In genomic region chr8:26283957-26284356, GRCm38 (mm10) we compare ENCODE assay signal across 29 mouse cellular contexts.
DNase-seq lines count a peak whose midpoint lies in the region; ATAC-seq lines count a peak whose summit lies in the region.
"Had no signal": no experiment of that assay in that cellular context is flagged by ENCODE, and none has a peak within 500 bp of the region (broad histone marks: within the 10 kb centered on the region; RNA-seq: fewer than 3 reads in every experiment).

No protein-coding gene starts in this region.

- H3K9ac ChIP-seq in intestine, embryonic 14.5 days (ENCODE audit: low read length): no peak overlapping the region
- H3K9ac ChIP-seq in intestine, embryonic 15.5 days: no peak overlapping the region
- H3K9ac ChIP-seq in limb, embryonic 13.5 days: no peak overlapping the region
- H3K9ac ChIP-seq: embryonic facial prominence, embryonic 13.5 days; forebrain, embryonic 13.5 days; heart, embryonic 15.5 days; hindbrain, embryonic 14.5 days had no signal

- DNase-seq in embryo, embryonic 11 days: peak; percentile 66
- no peak for DNase-seq in embryo, embryonic 9.5 days (ENCODE audit: extremely low spot score)
- DNase-seq in intestine, embryonic 14.5 days (ENCODE audit: low spot score): peak; percentile 41
- peak; percentile 78 for DNase-seq in embryonic facial prominence, embryonic 10.5 days (ENCODE audit: low spot score)
- DNase-seq in urinary bladder, postnatal 14 days (ENCODE audit: low spot score): no peak
- DNase-seq in kidney, adult 18-20 months: no peak
- DNase-seq: adrenal gland, adult 2 months; adrenal gland, postnatal 14 days; B cell, adult 2 months; cerebellum, adult 11 months; cerebellum, adult 2 months; cerebellum, postnatal 10 days; cerebellum, postnatal 36 days; gastrocnemius, postnatal 10 days; gastrocnemius, postnatal 36 days; heart, postnatal 10 days; heart, postnatal 36 days; kidney, adult 2 months had no signal

- ATAC-seq in intestine, embryonic 14.5 days (replicated peaks; ENCODE audit: low FRiP score, low TSS enrichment, low read depth): no peak
- ATAC-seq in intestine, embryonic 15.5 days: no peak
- 0 out of 2 replicates have a peak, but pooled peaks have one; percentile 59 for ATAC-seq in limb, embryonic 13.5 days (ENCODE audit: low FRiP score, low read depth)
- ATAC-seq: forebrain, embryonic 13.5 days; forebrain, embryonic 16.5 days; intestine, embryonic 16.5 days had no signal

- H3K9me3 ChIP-seq in intestine, embryonic 14.5 days (ENCODE audit: control insufficient read depth, low read length): no peaks in the 10 kb centered on the region
- H3K9me3 ChIP-seq in intestine, embryonic 15.5 days: no peaks in the 10 kb centered on the region
- H3K9me3 ChIP-seq in embryonic facial prominence, embryonic 10.5 days: peaks cover 7% of the 10 kb centered on the region; the same call in 1 of the 2 replicates
- peaks cover 5% of the 10 kb centered on the region for H3K9me3 ChIP-seq in limb, embryonic 13.5 days
- H3K9me3 ChIP-seq: heart, embryonic 15.5 days had no signal

- no peaks in the 10 kb centered on the region for H3K36me3 ChIP-seq in intestine, embryonic 14.5 days (ENCODE audit: control insufficient read depth, insufficient read depth, low read length)
- no peaks in the 10 kb centered on the region for H3K36me3 ChIP-seq in intestine, embryonic 15.5 days
- 0 out of 2 replicates have a peak, but pooled peaks cover 3% of the 10 kb centered on the region for H3K36me3 ChIP-seq in embryonic facial prominence, embryonic 10.5 days (replicated peaks)
- no peaks in the 10 kb centered on the region for H3K36me3 ChIP-seq in limb, embryonic 13.5 days
- H3K36me3 ChIP-seq: embryonic facial prominence, embryonic 13.5 days; forebrain, embryonic 10.5 days; heart, embryonic 15.5 days had no signal

- 65% methylated on average over 2 of the region's 2 CpGs for WGBS in intestine, embryonic 14.5 days
- WGBS in intestine, embryonic 15.5 days: 68% methylated on average over 2 of the region's 2 CpGs
- 31% methylated on average over 2 of the region's 2 CpGs for WGBS in embryonic facial prominence, embryonic 10.5 days
- 17% methylated on average over 2 of the region's 2 CpGs for WGBS in limb, embryonic 13.5 days

- no peaks in the 10 kb centered on the region for H3K4me1 ChIP-seq in intestine, embryonic 14.5 days (replicated peaks; ENCODE audit: control insufficient read depth, insufficient read depth, low read length)
- H3K4me1 ChIP-seq in intestine, embryonic 15.5 days (replicated peaks): no peaks in the 10 kb centered on the region
- H3K4me1 ChIP-seq in embryonic facial prominence, embryonic 10.5 days: peaks cover 50% of the 10 kb centered on the region
- H3K4me1 ChIP-seq in limb, embryonic 13.5 days: peaks cover 31% of the 10 kb centered on the region
- H3K4me1 ChIP-seq: heart, embryonic 15.5 days had no signal

- H3K4me2 ChIP-seq in intestine, embryonic 14.5 days (ENCODE audit: low read length): no peak overlapping the region
- no peak overlapping the region for H3K4me2 ChIP-seq in intestine, embryonic 15.5 days (replicated peaks)
- H3K4me2 ChIP-seq in limb, embryonic 13.5 days (replicated peaks): no peak overlapping the region
- H3K4me2 ChIP-seq: embryonic facial prominence, embryonic 13.5 days; forebrain, embryonic 13.5 days; heart, embryonic 11.5 days; heart, embryonic 15.5 days; hindbrain, embryonic 14.5 days had no signal

- no peak overlapping the region for H3K27ac ChIP-seq in intestine, embryonic 14.5 days (ENCODE audit: low read depth)
- no peak overlapping the region for H3K27ac ChIP-seq in intestine, embryonic 15.5 days
- H3K27ac ChIP-seq in embryonic facial prominence, embryonic 10.5 days (replicated peaks): no peak overlapping the region; the same call in 1 of the 2 replicates
- no peak overlapping the region for H3K27ac ChIP-seq in limb, embryonic 13.5 days
- H3K27ac ChIP-seq: embryonic facial prominence, embryonic 13.5 days; forebrain, embryonic 13.5 days; heart, embryonic 15.5 days; hindbrain, embryonic 14.5 days had no signal

- H3K4me3 ChIP-seq in intestine, embryonic 14.5 days (ENCODE audit: low read depth, low read length): no peak overlapping the region
- no peak overlapping the region for H3K4me3 ChIP-seq in intestine, embryonic 15.5 days (replicated peaks)
- H3K4me3 ChIP-seq in embryonic facial prominence, embryonic 10.5 days: no peak overlapping the region
- no peak overlapping the region for H3K4me3 ChIP-seq in limb, embryonic 13.5 days
- H3K4me3 ChIP-seq: embryonic facial prominence, embryonic 13.5 days; forebrain, embryonic 10.5 days; forebrain, embryonic 13.5 days; heart, embryonic 15.5 days had no signal

- no peaks in the 10 kb centered on the region for H3K27me3 ChIP-seq in intestine, embryonic 14.5 days (replicated peaks; ENCODE audit: control insufficient read depth, insufficient read depth, low read length)
- H3K27me3 ChIP-seq in intestine, embryonic 15.5 days (replicated peaks): no peaks in the 10 kb centered on the region
- H3K27me3 ChIP-seq in embryonic facial prominence, embryonic 10.5 days (replicated peaks; ENCODE audit: low read depth, poor library complexity, severe bottlenecking): no peaks in the 10 kb centered on the region
- H3K27me3 ChIP-seq in limb, embryonic 13.5 days: no peaks in the 10 kb centered on the region
- H3K27me3 ChIP-seq: CH12.LX; embryonic facial prominence, embryonic 13.5 days; forebrain, embryonic 13.5 days; heart, embryonic 15.5 days had no signal

Comparison
In these comparisons a context has a peak if more than half of its experiments do, and no peak if none do; other contexts are left out.
1. DNase-seq: peak in embryo, embryonic 11 days (single experiment), intestine, embryonic 14.5 days (single experiment) and embryonic facial prominence, embryonic 10.5 days (single experiment); none in embryo, embryonic 9.5 days (single experiment), urinary bladder, postnatal 14 days (single experiment) and kidney, adult 18-20 months (single experiment).